Mouse (Mus musculus): ENCODE measurements around the gene Comp. TPM values are rescaled to one million over a fixed set of nuclear protein-coding genes. Genes with fewer than 3 reads are reported as not detected.

Comp gene
- polyA plus RNA-seq, 2 experiments: 0.29 to 0.47 TPM

DNA sequence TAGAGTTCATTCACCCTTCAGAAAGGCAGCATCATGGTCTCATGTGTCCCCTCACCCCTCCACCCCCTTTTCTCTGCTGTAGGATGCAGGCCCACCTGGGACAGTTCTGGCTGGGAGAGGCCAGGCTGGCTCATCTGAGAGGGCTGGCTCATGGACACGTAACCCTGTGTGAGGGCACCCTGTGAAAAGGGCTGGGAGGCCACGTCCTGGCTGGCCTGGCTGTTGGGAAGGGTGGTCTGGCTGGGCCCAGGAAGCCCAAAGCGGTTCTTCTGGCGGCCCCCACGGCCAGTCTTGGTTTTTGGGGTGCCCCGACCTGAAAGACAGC lies 40.5 kb upstream of the Comp start:
- peaks cover 70% of the 10 kb centered on the region for H3K36me3 ChIP-seq (replicated peaks; ENCODE audit: control insufficient read depth, insufficient read depth, low read depth)
- ATAC-seq (ENCODE audit: insufficient read depth) (no peak), DNase-seq (ENCODE audit: low read depth in 3 of 3, low spot score in 3 of 3) (no peak)
- H3K4me3 ChIP-seq (ENCODE audit: insufficient read depth in 1 of 2, low read depth in 2 of 2, low read length in 2 of 2): no peak overlapping the region
- no peaks in the 10 kb centered on the region for H3K9me3 ChIP-seq (ENCODE audit: control insufficient read depth, low read length)
- WGBS (ENCODE audit: insufficient replicate concordance): 89% methylated on average over 6 of the region's 6 CpGs
- H3K4me1 ChIP-seq (replicated peaks; ENCODE audit: control insufficient read depth in 2 of 2, insufficient read depth in 2 of 2, low read length in 1 of 2): peaks cover 5 to 11% of the 10 kb centered on the region in 2 experiments
- no peaks in the 10 kb centered on the region for H3K27me3 ChIP-seq (ENCODE audit: control insufficient read depth, insufficient read depth, low read length)
- TF ChIP-seq CTCF (IDR thresholded peaks at IDR 0.05; ENCODE audit: low read depth) (no peak), EP300 (IDR thresholded peaks at IDR 0.05; ENCODE audit: low read depth) (no peak)
- H3K27ac ChIP-seq: no peak overlapping the region
- no peak overlapping the region for H3K4me2 ChIP-seq (ENCODE audit: low read depth)
- H3K9ac ChIP-seq (replicated peaks): no peak overlapping the region

DNA sequence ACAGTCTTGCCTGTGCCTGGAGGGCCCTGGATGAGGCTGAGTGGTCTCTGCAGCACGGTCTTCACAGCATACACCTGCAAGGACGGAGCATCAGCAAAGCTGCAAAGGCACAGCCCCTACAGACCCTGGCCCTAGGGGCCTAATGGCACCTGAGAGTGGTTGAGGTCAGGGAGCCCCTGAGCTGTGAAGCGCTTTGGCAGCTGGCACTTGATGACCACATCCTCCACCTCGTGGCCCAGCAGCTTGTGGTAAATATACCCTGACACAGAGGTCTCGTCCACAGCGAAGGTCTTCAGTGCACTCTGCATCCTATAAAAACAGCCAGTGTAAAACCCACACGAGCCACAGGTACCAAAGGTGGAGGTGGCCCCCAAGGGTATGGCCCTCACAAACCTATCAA lies 34.4 kb upstream of the Comp start:
- no peak for ATAC-seq (ENCODE audit: insufficient read depth)
- WGBS (ENCODE audit: insufficient replicate concordance): 78% methylated on average over 7 of the region's 7 CpGs
- Histone ChIP-seq H3K4me1 (replicated peaks; ENCODE audit: control insufficient read depth in 2 of 2, insufficient read depth in 2 of 2, low read length in 1 of 2) (no peaks in the 10 kb centered on the region), H3K9ac (replicated peaks) (no peak overlapping the region), H3K4me3 (ENCODE audit: insufficient read depth in 1 of 2, low read depth in 2 of 2, low read length in 2 of 2) (no peak overlapping the region), H3K36me3 (replicated peaks; ENCODE audit: control insufficient read depth, insufficient read depth, low read depth) (peaks cover 96% of the 10 kb centered on the region), H3K27ac (no peak overlapping the region), H3K4me2 (ENCODE audit: low read depth) (no peak overlapping the region), H3K9me3 (ENCODE audit: control insufficient read depth, low read length) (no peaks in the 10 kb centered on the region), H3K27me3 (ENCODE audit: control insufficient read depth, insufficient read depth, low read length) (no peaks in the 10 kb centered on the region)
- TF ChIP-seq CTCF (IDR thresholded peaks at IDR 0.05; ENCODE audit: low read depth) (no peak), EP300 (IDR thresholded peaks at IDR 0.05; ENCODE audit: low read depth) (no peak)
- no peak for DNase-seq (ENCODE audit: low read depth in 3 of 3, low spot score in 3 of 3)

DNA sequence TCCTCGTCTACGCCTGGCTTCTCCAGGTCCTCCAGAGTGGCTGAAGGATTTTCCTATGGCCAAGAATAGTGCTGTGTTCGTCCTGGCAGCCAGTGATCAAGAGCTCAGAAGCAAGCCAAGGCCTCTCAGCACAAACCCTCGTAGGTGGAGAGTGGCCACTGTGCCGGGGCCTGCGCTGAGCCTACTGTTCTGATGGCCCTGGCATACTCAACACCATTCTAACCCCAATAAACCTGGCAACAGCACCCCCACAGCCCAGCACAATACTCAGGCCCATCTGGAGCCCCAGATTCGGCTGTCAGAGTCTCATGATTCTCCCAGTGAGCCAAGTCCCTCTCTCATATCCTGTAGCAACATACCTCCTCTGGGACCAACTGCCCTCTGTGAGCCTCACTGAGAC lies 32.7 kb upstream of the Comp start:
- H3K4me2 ChIP-seq (ENCODE audit: low read depth): no peak overlapping the region
- no peak overlapping the region for H3K9ac ChIP-seq (replicated peaks)
- WGBS (ENCODE audit: insufficient replicate concordance): 86% methylated on average over 7 of the region's 7 CpGs
- no peaks in the 10 kb centered on the region for H3K9me3 ChIP-seq (ENCODE audit: control insufficient read depth, low read length)
- peaks cover 4 to 9% of the 10 kb centered on the region in 2 experiments; a peak in 3 of 4 replicates for H3K4me1 ChIP-seq (replicated peaks; ENCODE audit: control insufficient read depth in 2 of 2, insufficient read depth in 2 of 2, low read length in 1 of 2)
- peaks cover 84% of the 10 kb centered on the region for H3K36me3 ChIP-seq (replicated peaks; ENCODE audit: control insufficient read depth, insufficient read depth, low read depth)
- no peaks in the 10 kb centered on the region for H3K27me3 ChIP-seq (ENCODE audit: control insufficient read depth, insufficient read depth, low read length)
- ATAC-seq (ENCODE audit: insufficient read depth) (no peak), DNase-seq (ENCODE audit: low read depth in 3 of 3, low spot score in 3 of 3) (no peak)
- TF ChIP-seq CTCF (IDR thresholded peaks at IDR 0.05; ENCODE audit: low read depth) (no peak), EP300 (IDR thresholded peaks at IDR 0.05; ENCODE audit: low read depth) (no peak)
- H3K4me3 ChIP-seq (ENCODE audit: insufficient read depth in 1 of 2, low read depth in 2 of 2, low read length in 2 of 2): no peak overlapping the region
- no peak overlapping the region for H3K27ac ChIP-seq

DNA sequence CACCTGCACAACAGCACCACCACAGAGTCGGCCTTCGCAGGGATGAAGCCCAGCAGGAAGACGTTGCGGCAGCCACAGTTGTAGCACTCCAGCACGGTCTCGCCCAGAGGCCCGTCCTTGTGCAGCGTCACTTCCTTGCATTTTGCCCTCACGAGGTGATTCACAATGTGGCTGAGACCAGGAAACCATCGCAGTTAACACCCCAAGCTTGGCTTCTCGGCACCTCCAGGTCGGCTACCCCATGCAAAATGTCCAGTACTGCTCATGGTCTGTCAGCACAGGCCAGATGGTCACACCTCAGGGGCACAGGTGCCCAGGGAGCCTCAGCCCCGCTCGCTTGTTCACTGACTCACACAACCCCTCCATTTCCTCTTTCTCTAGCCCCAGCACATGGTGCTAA lies 31.4 kb upstream of the Comp start:
- ATAC-seq (ENCODE audit: insufficient read depth) (no peak), DNase-seq (ENCODE audit: low read depth in 3 of 3, low spot score in 3 of 3) (no peak)
- TF ChIP-seq EP300 (IDR thresholded peaks at IDR 0.05; ENCODE audit: low read depth) (no peak), CTCF (IDR thresholded peaks at IDR 0.05; ENCODE audit: low read depth) (no peak)

DNA sequence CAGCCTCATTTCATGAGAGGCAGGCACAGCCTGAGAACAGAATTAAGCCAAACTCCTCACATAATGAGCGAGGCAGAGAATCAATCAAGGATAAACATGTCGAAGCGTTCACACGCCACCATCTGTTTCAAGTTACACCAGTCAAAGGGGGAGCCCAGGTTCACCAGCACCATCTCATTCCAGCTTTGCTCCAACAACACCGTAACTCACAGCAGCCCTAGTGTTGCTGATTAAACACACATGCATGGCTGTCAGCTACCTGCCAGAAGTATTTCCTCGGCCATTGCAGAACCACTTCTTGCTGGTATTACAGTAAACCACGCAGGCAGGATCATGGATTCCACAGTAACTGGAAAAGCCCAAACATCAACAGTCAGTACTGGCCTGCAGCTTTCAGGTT lies 30.3 kb upstream of the Comp start:
- no peak for DNase-seq (ENCODE audit: low read depth in 3 of 3, low spot score in 3 of 3)
- Histone ChIP-seq H3K4me1 (replicated peaks; ENCODE audit: control insufficient read depth in 2 of 2, insufficient read depth in 2 of 2, low read length in 1 of 2) (peaks cover 7 to 20% of the 10 kb centered on the region in 2 experiments), H3K9ac (replicated peaks) (no peak overlapping the region), H3K36me3 (replicated peaks; ENCODE audit: control insufficient read depth, insufficient read depth, low read depth) (peaks cover 75% of the 10 kb centered on the region), H3K4me3 (ENCODE audit: insufficient read depth in 1 of 2, low read depth in 2 of 2, low read length in 2 of 2) (no peak overlapping the region), H3K27ac (no peak overlapping the region), H3K27me3 (ENCODE audit: control insufficient read depth, insufficient read depth, low read length) (no peaks in the 10 kb centered on the region), H3K9me3 (ENCODE audit: control insufficient read depth, low read length) (no peaks in the 10 kb centered on the region), H3K4me2 (ENCODE audit: low read depth) (no peak overlapping the region)
- TF ChIP-seq EP300 (IDR thresholded peaks at IDR 0.05; ENCODE audit: low read depth): no peak
- TF ChIP-seq CTCF (IDR thresholded peaks at IDR 0.05; ENCODE audit: low read depth): no peak
- ATAC-seq (ENCODE audit: insufficient read depth): no peak
- 86% methylated on average over 7 of the region's 7 CpGs for WGBS (ENCODE audit: insufficient replicate concordance)

More for the DNA sequence above, 31.4 kb upstream of the Comp start:
- Histone ChIP-seq H3K36me3 (replicated peaks; ENCODE audit: control insufficient read depth, insufficient read depth, low read depth) (peaks cover 78% of the 10 kb centered on the region), H3K27ac (no peak overlapping the region), H3K9me3 (ENCODE audit: control insufficient read depth, low read length) (no peaks in the 10 kb centered on the region), H3K4me2 (ENCODE audit: low read depth) (no peak overlapping the region), H3K9ac (replicated peaks) (no peak overlapping the region), H3K27me3 (ENCODE audit: control insufficient read depth, insufficient read depth, low read length) (no peaks in the 10 kb centered on the region), H3K4me1 (replicated peaks; ENCODE audit: control insufficient read depth in 2 of 2, insufficient read depth in 2 of 2, low read length in 1 of 2) (peaks cover 4 to 17% of the 10 kb centered on the region in 2 experiments; a peak in 3 of 4 replicates), H3K4me3 (ENCODE audit: insufficient read depth in 1 of 2, low read depth in 2 of 2, low read length in 2 of 2) (no peak overlapping the region)
- WGBS (ENCODE audit: insufficient replicate concordance): 81% methylated on average over 14 of the region's 14 CpGs
